Mouse (Mus musculus) CD4-positive, CD25-positive, alpha-beta regulatory T cell, adult 4 months (primary cell): ENCODE data around the gene Col23a1. TPM values are rescaled to one million over a fixed set of nuclear protein-coding genes. Genes with fewer than 3 reads are reported as not detected.

Source experiments
- ATAC-seq: one replicate; pipeline ENCODE4 v1.8.0; 2017
- polyA plus RNA-seq, 2 experiments: library from polyadenylated mRNA; unstranded; fragments of 100-300 nt; shearing (Covaris generic); gene quantifications; one replicate each; pipeline ENCODE4 v1.2.1; 2017

Gene Col23a1
- polyA plus RNA-seq, 2 experiments from 2014 or later, result 1.5 to 2.8 TPM

GRCm38 (mm10) chr11:51442006-51442405, 152.3 kb downstream of the Col23a1 start:
- ATAC-seq, result no peak

- no peak for ATAC-seq
These were observed 152.9 kb downstream of the Col23a1 start for GRCm38 (mm10) chr11:51442599-51442998.

- ATAC-seq, result no peak
These were observed 154.1 kb downstream of the Col23a1 start for GRCm38 (mm10) chr11:51443818-51444217.

- no peak for ATAC-seq
These were observed 154.9 kb downstream of the Col23a1 start for GRCm38 (mm10) chr11:51444649-51445048.

GRCm38 (mm10) chr11:51446711-51447425, 157.1 kb downstream of the Col23a1 start:
- no peak for ATAC-seq

- no peak for ATAC-seq
These were observed 158.5 kb downstream of the Col23a1 start for GRCm38 (mm10) chr11:51448256-51448655.

- ATAC-seq, result no peak
These were observed 159.0 kb downstream of the Col23a1 start for GRCm38 (mm10) chr11:51448680-51449079.

- ATAC-seq, result no peak
These were observed 160.2 kb downstream of the Col23a1 start for GRCm38 (mm10) chr11:51449881-51450280.

- no peak for ATAC-seq
These were observed 161.6 kb downstream of the Col23a1 start for GRCm38 (mm10) chr11:51451281-51451680.

GRCm38 (mm10) chr11:51451925-51452324, 162.2 kb downstream of the Col23a1 start:
- no peak for ATAC-seq

GRCm38 (mm10) chr11:51453742-51454141, 164.0 kb downstream of the Col23a1 start:
- no peak for ATAC-seq

- ATAC-seq, result no peak
These were observed 165.8 kb downstream of the Col23a1 start for GRCm38 (mm10) chr11:51455501-51455900.

GRCm38 (mm10) chr11:51457624-51458023, 167.9 kb downstream of the Col23a1 start:
- ATAC-seq, result no peak

GRCm38 (mm10) chr11:51458649-51459048, 168.9 kb downstream of the Col23a1 start:
- no peak for ATAC-seq

- no peak for ATAC-seq
These were observed 169.9 kb downstream of the Col23a1 start for GRCm38 (mm10) chr11:51459569-51460043.

- no peak for ATAC-seq
These were observed 179.0 kb downstream of the Col23a1 start for GRCm38 (mm10) chr11:51468737-51469136.

GRCm38 (mm10) chr11:51469341-51469831, 179.7 kb downstream of the Col23a1 start:
- ATAC-seq, result no peak

- no peak for ATAC-seq
These were observed 180.8 kb downstream of the Col23a1 start for GRCm38 (mm10) chr11:51470383-51471144.

GRCm38 (mm10) chr11:51473686-51474085, 184.0 kb downstream of the Col23a1 start:
- no peak for ATAC-seq

- no peak for ATAC-seq
These were observed 186.8 kb downstream of the Col23a1 start for GRCm38 (mm10) chr11:51476543-51476942.

- no peak for ATAC-seq
These were observed 187.9 kb downstream of the Col23a1 start for GRCm38 (mm10) chr11:51477571-51477970.

GRCm38 (mm10) chr11:51482251-51482650, 192.5 kb downstream of the Col23a1 start:
- ATAC-seq, result no peak

GRCm38 (mm10) chr11:51485051-51485521, 195.4 kb downstream of the Col23a1 start:
- ATAC-seq, result peak; percentile 41
